Mouse (Mus musculus): ENCODE data around the gene Abcc3. TPM values are rescaled to one million over a fixed set of nuclear protein-coding genes. Genes with fewer than 3 reads are reported as not detected.

Abcc3 gene
- 1.9 and 3.0 TPM in 2 replicates for polyA plus RNA-seq (2011; ENCODE audit: insufficient read length, low read depth, missing spikeins)

DNA sequence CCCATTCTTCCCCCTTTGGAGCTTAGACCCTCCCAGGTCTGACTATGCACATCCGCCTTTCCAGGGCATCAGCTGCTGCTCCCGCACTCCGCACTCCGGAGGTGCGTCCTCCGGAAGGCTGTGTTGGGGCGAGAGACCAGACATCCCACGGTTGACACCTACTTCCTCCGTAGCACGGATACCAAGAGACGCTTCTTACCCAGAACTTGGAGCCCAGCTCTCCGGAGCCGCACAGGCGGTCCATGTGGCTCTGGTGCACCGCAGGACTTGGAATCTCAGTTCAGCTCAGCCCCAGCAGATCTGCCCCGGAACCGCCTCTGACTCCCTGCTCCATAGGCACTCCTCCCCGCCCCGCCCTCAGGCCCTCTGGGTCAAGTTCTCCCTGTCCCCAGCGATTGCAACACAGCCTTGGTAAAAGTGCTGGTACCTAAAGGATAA, at the start of gene Abcc3:
Gene Abcc3, minus strand, starts transcription at position 326 of the 438 bp plus-strand sequence.
- Histone ChIP-seq H3K4me1 (ENCODE audit: control insufficient read depth, insufficient read depth, low read length) (no peaks in the 10 kb centered on the region; the same call in 1 of the 2 replicates), H3K27ac (ENCODE audit: insufficient read depth, low read length) (no peak within 1 kb of the TSS), H3K4me3 (ENCODE audit: insufficient read depth, low read length) (peak within 1 kb of the TSS; percentile 3; the same call in 1 of the 2 replicates)
- TF ChIP-seq CTCF (IDR thresholded peaks at IDR 0.05; ENCODE audit: borderline replicate concordance, insufficient read depth, low read length) (no peak), POLR2A (IDR thresholded peaks at IDR 0.05; ENCODE audit: low read depth, low read length) (no peak)

DNA sequence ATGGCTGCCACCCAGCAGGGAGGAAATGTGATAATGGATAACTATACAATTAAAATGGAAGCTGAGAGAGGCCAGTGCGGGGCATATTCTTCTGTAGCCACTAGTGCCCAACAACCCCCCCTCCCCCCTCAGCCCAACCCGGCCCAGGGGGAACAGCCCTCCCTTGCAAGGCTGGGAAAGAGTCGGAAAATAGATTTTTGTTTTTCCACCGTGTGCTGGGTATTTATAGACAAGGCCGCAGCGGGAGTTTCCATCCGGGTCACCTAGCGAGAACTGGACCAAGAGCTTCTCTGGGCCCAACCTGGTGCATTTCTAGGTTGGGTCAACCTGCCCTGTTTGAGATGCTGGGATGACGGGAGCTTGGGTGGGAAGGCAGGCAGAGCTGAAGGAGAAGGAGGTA, 49.0 kb upstream of the Abcc3 start:
- Histone ChIP-seq H3K27ac (ENCODE audit: insufficient read depth, low read length) (no peak overlapping the region), H3K4me1 (ENCODE audit: control insufficient read depth, insufficient read depth, low read length) (no peaks in the 10 kb centered on the region), H3K4me3 (ENCODE audit: insufficient read depth, low read length) (no peak overlapping the region)
- no peak for TF ChIP-seq POLR2A (IDR thresholded peaks at IDR 0.05; ENCODE audit: low read depth, low read length)
- TF ChIP-seq CTCF (IDR thresholded peaks at IDR 0.05; ENCODE audit: borderline replicate concordance, insufficient read depth, low read length) = no peak

DNA sequence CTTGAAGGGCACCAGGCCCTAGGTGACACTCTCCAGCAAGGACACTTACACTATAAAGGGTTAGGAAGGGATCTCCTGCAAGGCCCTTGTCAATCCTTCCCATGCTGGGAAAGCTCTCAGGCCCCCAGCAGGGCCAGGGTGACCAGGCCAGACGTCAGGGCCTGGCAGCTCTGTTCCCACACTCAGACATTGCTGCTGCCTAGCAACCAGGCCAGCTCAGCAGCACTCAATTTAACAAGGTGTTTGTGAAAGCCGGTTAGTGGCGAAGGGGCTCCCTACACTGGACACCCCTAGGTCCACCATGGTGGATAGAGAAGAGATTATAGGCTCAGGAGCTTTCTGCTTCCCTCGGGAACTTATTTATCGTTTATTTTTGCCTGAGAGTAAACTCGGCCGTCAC, 48.3 kb upstream of the Abcc3 start:
- Histone ChIP-seq H3K4me1 (ENCODE audit: control insufficient read depth, insufficient read depth, low read length) (no peaks in the 10 kb centered on the region), H3K27ac (ENCODE audit: insufficient read depth, low read length) (no peak overlapping the region), H3K4me3 (ENCODE audit: insufficient read depth, low read length) (no peak overlapping the region)
- TF ChIP-seq POLR2A (IDR thresholded peaks at IDR 0.05; ENCODE audit: low read depth, low read length) (no peak), CTCF (IDR thresholded peaks at IDR 0.05; ENCODE audit: borderline replicate concordance, insufficient read depth, low read length) (no peak)

DNA sequence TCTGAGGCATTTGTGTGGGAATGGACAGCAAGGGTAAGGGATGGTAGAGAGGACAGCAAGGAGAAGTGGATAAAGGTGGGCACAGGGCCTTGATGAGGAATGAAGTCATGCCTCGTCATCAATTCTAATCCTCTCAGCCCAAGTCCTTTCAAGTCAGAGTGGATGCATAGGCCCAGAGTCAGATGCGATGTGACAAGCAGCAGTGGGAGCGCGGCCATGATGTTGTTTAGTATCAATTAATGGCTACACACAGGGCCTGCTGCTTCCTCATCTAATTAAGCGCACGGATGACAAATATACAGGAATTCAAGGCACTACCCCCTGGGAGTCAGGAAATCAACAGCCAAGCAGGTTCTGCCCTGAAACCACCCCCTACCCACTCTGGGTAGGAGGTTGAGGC, 47.6 kb upstream of the Abcc3 start:
- H3K4me1 ChIP-seq (ENCODE audit: control insufficient read depth, insufficient read depth, low read length) = no peaks in the 10 kb centered on the region
- no peak for TF ChIP-seq POLR2A (IDR thresholded peaks at IDR 0.05; ENCODE audit: low read depth, low read length)

DNA sequence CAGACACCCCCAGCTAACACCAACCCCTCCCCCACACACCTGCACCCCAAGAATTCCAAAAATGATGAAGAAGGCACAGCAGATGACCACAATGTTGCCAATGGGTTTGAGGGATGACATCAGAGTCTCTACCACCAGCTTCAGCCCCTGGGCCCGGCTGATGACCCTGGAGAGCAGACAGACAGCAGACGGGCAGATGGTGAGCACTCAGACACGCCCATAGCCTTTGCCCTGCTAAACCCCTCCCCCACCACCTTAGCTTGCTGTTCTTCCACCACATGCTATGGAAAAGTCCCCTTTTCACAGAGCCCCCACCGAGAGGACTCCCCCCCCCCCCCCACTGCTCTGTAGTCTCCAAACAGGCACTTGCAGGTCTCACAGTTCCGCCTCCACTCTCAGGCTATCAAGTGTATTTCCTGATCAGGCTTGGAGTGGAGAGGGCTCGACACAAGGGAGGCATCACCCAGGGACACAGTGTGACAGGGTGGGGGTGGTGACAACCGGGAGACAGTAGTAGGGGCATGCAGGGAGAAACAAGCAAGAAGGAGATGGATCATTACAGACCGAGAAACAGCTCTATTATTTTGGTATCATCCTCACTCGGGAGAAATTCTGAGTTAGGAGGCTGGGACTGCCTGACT, 36.3 kb upstream of the Abcc3 start:
- Histone ChIP-seq H3K27ac (ENCODE audit: insufficient read depth, low read length) (no peak overlapping the region), H3K4me1 (ENCODE audit: control insufficient read depth, insufficient read depth, low read length) (peaks cover 5% of the 10 kb centered on the region), H3K4me3 (ENCODE audit: insufficient read depth, low read length) (no peak overlapping the region)
- no peak for TF ChIP-seq POLR2A (IDR thresholded peaks at IDR 0.05; ENCODE audit: low read depth, low read length)

More for the DNA sequence above, 47.6 kb upstream of the Abcc3 start:
- H3K4me3 ChIP-seq (ENCODE audit: insufficient read depth, low read length) = no peak overlapping the region
- no peak overlapping the region for H3K27ac ChIP-seq (ENCODE audit: insufficient read depth, low read length)

DNA sequence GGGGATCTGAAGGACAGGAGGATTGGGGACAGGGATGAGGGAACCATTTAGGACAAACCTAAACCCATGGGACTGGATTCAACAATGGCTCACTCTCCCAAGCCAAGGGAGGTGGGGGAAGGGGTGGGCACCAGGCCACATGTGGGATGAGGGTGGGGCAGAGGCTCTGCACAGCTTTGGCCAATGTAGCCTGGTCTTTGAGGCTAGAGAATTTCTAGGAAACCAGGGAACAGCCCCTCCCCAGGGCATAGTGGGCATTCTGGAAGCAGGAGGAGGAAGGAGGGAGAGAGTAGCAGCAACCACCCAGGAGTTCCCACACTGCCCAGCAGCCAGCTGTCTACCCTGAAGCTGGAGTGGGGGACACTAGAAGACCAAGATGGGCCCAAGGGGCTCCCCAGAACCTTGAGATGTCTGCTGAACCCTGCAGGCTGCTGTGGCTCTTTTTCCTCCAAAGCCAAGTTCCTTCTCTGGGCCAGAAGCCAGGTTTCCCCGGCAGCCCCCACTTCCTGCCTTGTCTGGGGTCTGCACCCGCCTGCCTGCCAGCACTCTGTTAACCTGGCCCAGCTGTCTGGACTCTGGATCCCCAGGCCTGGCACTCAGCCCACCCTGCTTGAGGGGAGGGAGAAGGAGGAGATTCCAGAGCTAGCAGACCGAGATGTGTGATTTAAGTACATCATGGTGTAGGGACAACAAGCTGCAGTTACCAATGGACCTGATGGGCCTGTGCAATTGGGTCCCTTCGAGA, 35.5 kb upstream of the Abcc3 start:
- no peak overlapping the region for H3K27ac ChIP-seq (ENCODE audit: insufficient read depth, low read length)
- H3K4me3 ChIP-seq (ENCODE audit: insufficient read depth, low read length) = no peak overlapping the region
- H3K4me1 ChIP-seq (ENCODE audit: control insufficient read depth, insufficient read depth, low read length) = peaks cover 5% of the 10 kb centered on the region
- no peak for TF ChIP-seq POLR2A (IDR thresholded peaks at IDR 0.05; ENCODE audit: low read depth, low read length)
- TF ChIP-seq CTCF (IDR thresholded peaks at IDR 0.05; ENCODE audit: borderline replicate concordance, insufficient read depth, low read length) = no peak

DNA sequence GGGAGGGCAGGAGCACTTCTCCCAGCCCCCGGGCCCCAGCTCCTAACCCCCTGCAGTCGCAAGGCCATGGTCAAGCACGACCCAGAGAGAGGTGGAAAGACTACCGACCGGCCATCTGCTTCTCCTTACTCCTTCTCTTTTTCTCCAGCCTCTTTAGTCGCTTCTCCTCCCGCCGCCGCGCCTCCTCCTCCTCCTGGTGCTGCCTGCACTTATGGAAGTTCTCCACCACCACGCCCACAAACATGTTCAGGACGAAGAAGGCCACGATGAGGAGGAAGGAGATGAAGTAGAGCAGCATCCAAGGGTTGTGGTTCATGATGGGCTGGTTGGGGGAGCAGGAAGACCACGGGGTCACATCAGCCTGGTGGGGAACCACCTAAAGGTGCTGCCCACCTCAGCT, 32.9 kb upstream of the Abcc3 start:
- TF ChIP-seq CTCF (IDR thresholded peaks at IDR 0.05; ENCODE audit: borderline replicate concordance, insufficient read depth, low read length) (no peak), POLR2A (IDR thresholded peaks at IDR 0.05; ENCODE audit: low read depth, low read length) (no peak)
- no peak overlapping the region for H3K4me3 ChIP-seq (ENCODE audit: insufficient read depth, low read length)
- H3K4me1 ChIP-seq (ENCODE audit: control insufficient read depth, insufficient read depth, low read length) = peaks cover 5% of the 10 kb centered on the region
- H3K27ac ChIP-seq (ENCODE audit: insufficient read depth, low read length) = no peak overlapping the region

DNA sequence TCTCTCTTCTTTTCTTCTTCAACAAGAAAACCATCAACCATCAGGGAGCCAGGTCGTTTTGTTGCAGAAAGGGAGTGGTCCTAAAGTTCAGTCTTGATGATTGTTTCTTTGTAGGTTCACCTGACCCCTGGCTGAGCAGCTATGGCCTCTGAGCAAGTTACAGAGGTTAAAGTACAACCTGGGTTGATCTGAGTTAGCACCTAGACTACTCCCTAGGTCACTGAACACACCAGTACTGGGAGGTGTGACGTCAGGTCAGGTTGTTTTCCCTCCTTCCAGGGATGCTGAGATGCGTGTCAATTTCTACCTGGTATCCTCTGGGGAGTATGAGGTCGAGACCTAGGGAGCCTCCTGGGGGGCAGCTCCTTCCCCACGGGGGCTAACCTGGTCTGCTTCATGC, 32.4 kb upstream of the Abcc3 start:
- no peak overlapping the region for H3K4me3 ChIP-seq (ENCODE audit: insufficient read depth, low read length)
- H3K27ac ChIP-seq (ENCODE audit: insufficient read depth, low read length) = no peak overlapping the region
- peaks cover 5% of the 10 kb centered on the region for H3K4me1 ChIP-seq (ENCODE audit: control insufficient read depth, insufficient read depth, low read length)
- no peak for TF ChIP-seq POLR2A (IDR thresholded peaks at IDR 0.05; ENCODE audit: low read depth, low read length)
- no peak for TF ChIP-seq CTCF (IDR thresholded peaks at IDR 0.05; ENCODE audit: borderline replicate concordance, insufficient read depth, low read length)

DNA sequence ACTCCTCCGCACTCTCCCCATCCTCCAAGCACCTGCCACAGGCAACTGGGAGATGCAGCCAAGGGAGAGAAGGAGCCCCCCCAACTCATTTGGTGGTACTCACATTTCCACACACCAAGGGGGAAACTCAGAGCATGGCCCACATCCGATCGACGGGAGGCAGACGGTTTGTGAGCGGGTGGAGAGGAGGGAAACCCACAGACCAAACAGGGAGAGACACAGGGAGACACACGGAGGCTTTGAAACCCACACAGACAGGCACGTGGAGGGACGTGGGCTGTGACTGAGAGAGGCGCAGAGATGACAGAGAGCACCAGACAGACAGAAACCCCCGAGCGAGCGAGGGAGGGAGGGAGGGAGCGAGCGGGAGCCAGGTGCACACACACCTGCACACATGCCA, 31.6 kb upstream of the Abcc3 start:
- Histone ChIP-seq H3K4me3 (ENCODE audit: insufficient read depth, low read length) (no peak overlapping the region), H3K27ac (ENCODE audit: insufficient read depth, low read length) (no peak overlapping the region), H3K4me1 (ENCODE audit: control insufficient read depth, insufficient read depth, low read length) (peaks cover 5% of the 10 kb centered on the region)
- TF ChIP-seq CTCF (IDR thresholded peaks at IDR 0.05; ENCODE audit: borderline replicate concordance, insufficient read depth, low read length) (no peak), POLR2A (IDR thresholded peaks at IDR 0.05; ENCODE audit: low read depth, low read length) (no peak)

DNA sequence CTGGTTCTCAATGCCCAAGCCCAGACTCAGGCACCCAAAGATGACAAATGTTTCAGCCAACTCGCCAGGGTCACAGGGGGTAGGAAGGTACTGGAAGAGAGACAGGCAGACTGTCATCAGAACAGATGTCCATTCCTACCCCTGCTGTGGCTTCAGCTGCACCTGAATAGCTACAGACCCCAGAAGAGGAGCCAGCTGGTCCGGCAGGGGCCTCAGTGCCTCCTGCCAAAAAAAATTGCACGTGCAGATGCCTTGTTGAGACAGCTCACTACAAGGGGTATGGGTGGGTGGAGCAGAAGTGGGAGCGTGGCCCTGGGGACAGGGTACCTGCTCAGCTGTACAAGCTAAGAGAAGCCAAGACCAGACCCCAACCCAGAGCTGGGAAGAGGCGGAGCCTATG, 31.1 kb upstream of the Abcc3 start:
- Histone ChIP-seq H3K4me3 (ENCODE audit: insufficient read depth, low read length) (no peak overlapping the region), H3K4me1 (ENCODE audit: control insufficient read depth, insufficient read depth, low read length) (peaks cover 5% of the 10 kb centered on the region), H3K27ac (ENCODE audit: insufficient read depth, low read length) (no peak overlapping the region)
- no peak for TF ChIP-seq CTCF (IDR thresholded peaks at IDR 0.05; ENCODE audit: borderline replicate concordance, insufficient read depth, low read length)
- no peak for TF ChIP-seq POLR2A (IDR thresholded peaks at IDR 0.05; ENCODE audit: low read depth, low read length)

Measured in embryonic fibroblast, embryonic 13.5 days (primary cell).